Mouse (Mus musculus) bone marrow, adult 2 months (tissue): Measurements from ENCODE around the gene Axdnd1.

Experiments used
- CTCF ChIP-seq: fragments of 200-500 bp; IDR thresholded peaks from 2 replicates; pipeline ENCODE4 v1.5.1; 2011; ENCODE audit warnings: low read length, control low read depth; ENCODE audit not compliant: control insufficient read depth, insufficient read depth
- POLR2A ChIP-seq: fragments of 200-500 bp; IDR thresholded peaks from 2 replicates; pipeline ENCODE4 v1.6.1; 2011; ENCODE audit warnings: low read depth, mild to moderate bottlenecking, control low read depth, low read length, borderline replicate concordance; ENCODE audit not compliant: control insufficient read depth

DNA sequence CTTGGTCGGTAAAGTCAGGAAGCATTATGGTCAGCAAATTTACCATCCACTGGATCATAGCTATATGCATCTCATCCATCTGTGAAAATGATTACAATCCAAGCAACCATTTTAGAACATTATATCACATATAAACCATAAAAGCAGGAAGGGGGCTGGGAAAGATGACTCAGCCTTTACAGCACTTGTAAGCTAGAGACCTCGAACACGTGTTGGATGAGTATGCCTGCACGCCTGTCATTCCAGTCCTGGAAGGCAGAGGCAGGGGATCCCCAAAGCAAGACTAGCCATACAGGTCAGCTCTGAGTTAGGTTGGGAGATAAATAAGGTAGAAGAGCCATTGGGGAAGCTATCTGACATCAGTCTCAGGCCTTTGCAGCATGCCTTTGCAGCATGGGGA, 71.9 kb downstream of the Axdnd1 start:
- TF ChIP-seq POLR2A (no peak), CTCF (no peak)
